Mouse (Mus musculus) gastrocnemius, postnatal 14 days (tissue): ENCODE data around the gene L3mbtl3. TPM values are rescaled to one million over a fixed set of nuclear protein-coding genes. Genes with fewer than 3 reads are reported as not detected.

Experiments used
- DNase-seq: peaks from one replicate; pipeline ENCODE4 v3.0.0; 2021; ENCODE audit warnings: mixed read lengths
- intact Hi-C: fragments of 180-260 bp; cut with DNase I; formaldehyde crosslinking; loops from one replicate; pipeline ENCODE4 v1.15.1; 2025; ENCODE audit warnings: low total_unique reads
- long read RNA-seq, 2 experiments: library from polyadenylated mRNA; stranded (forward); transcript quantifications; one replicate each; pipeline ENCODE4 v2.0.0; 2021
- total RNA-seq, 2 experiments: library from RNA; stranded (reverse); gene quantifications; 2 replicates each; pipeline ENCODE4 v1.2.3; 2021

Gene L3mbtl3
- total RNA-seq = 1 to 10 TPM; 6.7 to 7.1 TPM
- long read RNA-seq, experiment 1, full-length matches to known transcripts = 1 of 1 reads
- long read RNA-seq, experiment 1, partial matches to known transcripts = 0 of 1 reads
- long read RNA-seq, experiment 1, other reads (novel, unspliced or antisense) = 0 of 1 reads
- long read RNA-seq, experiment 2, full-length matches to known transcripts = 2 of 6 reads
- long read RNA-seq, experiment 2, partial matches to known transcripts = 1 of 6 reads
- long read RNA-seq, experiment 2, other reads (novel, unspliced or antisense) = 3 of 6 reads

GRCm38 (mm10) chr10:26375790-26376545, at the start of gene L3mbtl3:
L3mbtl3 (minus strand) TSS chr10:26375971.
- intact Hi-C loops = loop anchor here (10.0 kb wide), 1 partner anchor 509 kb away; no protein-coding TSS in a partner anchor
- DNase-seq = peak; percentile 88

GRCm38 (mm10) chr10:26421168-26421567, 45.4 kb upstream of the L3mbtl3 start:
- intact Hi-C loops = no loop called here
- DNase-seq = no peak

- intact Hi-C loops = no loop called here
- DNase-seq = no peak
Observed at GRCm38 (mm10) chr10:26388656-26389055, 12.9 kb upstream of the L3mbtl3 start.

- intact Hi-C loops = loop anchor here (10.0 kb wide), 1 partner anchor 508 kb away; no protein-coding TSS in a partner anchor
- no peak for DNase-seq
Observed at GRCm38 (mm10) chr10:26377332-26377602, 1.5 kb upstream of the L3mbtl3 start.

GRCm38 (mm10) chr10:26376546-26377331, 968 bp upstream of the L3mbtl3 start:
- intact Hi-C loops = loop anchor here (10.0 kb wide), 1 partner anchor 508 kb away; no protein-coding TSS in a partner anchor
- DNase-seq = no peak

GRCm38 (mm10) chr10:26375351-26375751, 420 bp downstream of the L3mbtl3 start:
- intact Hi-C loops = loop anchor here (10.0 kb wide), 1 partner anchor 509 kb away; no protein-coding TSS in a partner anchor

GRCm38 (mm10) chr10:26374436-26375311, 1.1 kb downstream of the L3mbtl3 start:
- DNase-seq = peak; percentile 54
- intact Hi-C loops = loop anchor here (10.0 kb wide), 1 partner anchor 510 kb away; no protein-coding TSS in a partner anchor

More at GRCm38 (mm10) chr10:26375351-26375751, 420 bp downstream of the L3mbtl3 start:
- no peak for DNase-seq

- DNase-seq = peak; percentile 70
- intact Hi-C loops = loop anchor here (10.0 kb wide), 1 partner anchor 511 kb away; no protein-coding TSS in a partner anchor
Observed at GRCm38 (mm10) chr10:26373951-26374435, 1.8 kb downstream of the L3mbtl3 start.

GRCm38 (mm10) chr10:26372940-26373931, 2.5 kb downstream of the L3mbtl3 start:
- DNase-seq = peak; percentile 71
- intact Hi-C loops = loop anchor here (10.0 kb wide), 1 partner anchor 512 kb away; no protein-coding TSS in a partner anchor

GRCm38 (mm10) chr10:26371416-26371815, 4.4 kb downstream of the L3mbtl3 start:
- intact Hi-C loops = loop anchor here (10.0 kb wide), 1 partner anchor 513 kb away; no protein-coding TSS in a partner anchor
- peak; percentile 9 for DNase-seq

GRCm38 (mm10) chr10:26364942-26365341, 10.8 kb downstream of the L3mbtl3 start:
- intact Hi-C loops = no loop called here
- no peak for DNase-seq

GRCm38 (mm10) chr10:26364326-26364856, 11.4 kb downstream of the L3mbtl3 start:
- intact Hi-C loops = no loop called here
- no peak for DNase-seq

- DNase-seq = no peak
Observed at GRCm38 (mm10) chr10:26363605-26364004, 12.2 kb downstream of the L3mbtl3 start.

GRCm38 (mm10) chr10:26358798-26359197, 17.0 kb downstream of the L3mbtl3 start:
- intact Hi-C loops = no loop called here
- no peak for DNase-seq

More at GRCm38 (mm10) chr10:26363605-26364004, 12.2 kb downstream of the L3mbtl3 start:
- intact Hi-C loops = no loop called here

- no peak for DNase-seq
Observed at GRCm38 (mm10) chr10:26358231-26358630, 17.5 kb downstream of the L3mbtl3 start.

GRCm38 (mm10) chr10:26353781-26354180, 22.0 kb downstream of the L3mbtl3 start:
- intact Hi-C loops = no loop called here
- no peak for DNase-seq

More at GRCm38 (mm10) chr10:26358231-26358630, 17.5 kb downstream of the L3mbtl3 start:
- intact Hi-C loops = no loop called here

- no peak for DNase-seq
- intact Hi-C loops = no loop called here
Observed at GRCm38 (mm10) chr10:26351129-26351738, 24.5 kb downstream of the L3mbtl3 start.
